Mouse (Mus musculus): ENCODE results near the gene St8sia1. TPM values are rescaled to one million over a fixed set of nuclear protein-coding genes. Genes with fewer than 3 reads are reported as not detected.

The St8sia1 gene
- polyA plus RNA-seq, 1 experiment from 2014 or later: 0.23 TPM

DNA sequence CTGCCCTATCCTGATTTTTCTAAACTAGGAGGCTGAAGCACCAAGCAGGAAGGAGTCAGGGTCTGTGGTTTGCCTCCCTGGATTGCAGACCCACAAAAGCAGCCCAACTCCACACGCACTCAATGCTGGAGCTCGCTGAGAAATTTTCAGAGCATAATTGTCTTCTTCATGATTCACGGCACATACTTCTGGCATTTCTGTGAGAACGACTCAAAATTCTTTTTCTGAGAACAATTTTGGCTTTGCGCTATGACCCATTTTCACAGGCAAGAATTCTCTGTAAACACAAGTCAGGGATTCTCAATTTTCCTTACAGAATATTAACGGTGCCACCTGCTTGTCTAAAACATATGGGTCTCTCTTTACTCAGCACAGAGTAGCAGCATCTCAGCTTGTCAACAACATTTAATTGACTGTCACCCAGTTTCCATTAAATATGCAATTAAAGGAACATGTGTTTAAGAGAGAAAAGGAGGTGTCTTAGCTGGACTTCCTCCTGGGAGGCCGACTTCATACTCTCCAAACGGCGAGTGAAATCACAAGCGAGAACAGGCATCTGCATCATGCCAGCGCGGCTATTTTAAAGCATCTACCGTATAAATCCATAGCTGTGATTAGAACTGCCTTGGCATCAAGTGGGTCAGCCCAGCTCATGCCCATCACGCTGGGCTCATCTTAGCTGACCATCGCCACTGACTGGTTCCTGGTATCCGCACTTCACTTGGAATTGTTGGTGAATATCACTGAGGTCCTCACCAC is 35.5 kb downstream of the St8sia1 start:
- no peaks in the 10 kb centered on the region for H3K9me3 ChIP-seq (ENCODE audit: control insufficient read depth, low read length)
- WGBS: 76% methylated on average over 16 of the region's 16 CpGs

DNA sequence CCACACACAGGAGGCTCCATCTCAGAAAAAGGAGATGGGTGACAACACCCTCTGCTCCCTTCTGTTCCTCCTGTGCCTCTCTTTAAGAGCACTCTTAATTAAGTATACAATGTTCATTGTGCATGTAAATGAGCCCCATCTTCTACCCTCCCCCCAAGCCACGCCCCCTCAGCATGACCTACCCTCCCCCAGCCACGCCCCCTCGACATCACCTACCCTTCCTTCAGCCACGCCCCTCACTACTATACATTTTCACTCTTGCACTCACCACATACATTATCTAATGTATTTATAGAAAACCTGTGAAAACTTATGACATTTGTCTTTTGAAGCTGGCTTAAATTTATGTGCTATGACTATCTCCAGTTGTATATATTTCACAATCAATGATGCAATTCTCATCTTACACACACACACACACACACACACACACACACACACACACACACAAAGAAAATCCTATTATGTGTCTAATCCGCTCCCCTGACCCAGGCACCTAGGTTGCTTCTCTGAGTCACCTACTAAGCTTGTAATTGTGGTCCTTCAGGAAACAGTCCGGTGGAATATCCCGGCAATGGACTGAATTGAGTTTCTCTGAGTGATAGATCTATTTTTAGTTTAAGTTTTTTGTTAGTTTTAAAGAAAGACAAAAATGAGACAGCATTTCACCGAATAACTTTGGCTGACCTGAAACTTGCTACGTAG is 37.2 kb downstream of the St8sia1 start:
- Histone ChIP-seq H3K9ac (ENCODE audit: low read length) (no peak overlapping the region), H3K36me3 (ENCODE audit: control insufficient read depth, insufficient read depth, low read length) (no peaks in the 10 kb centered on the region), H3K4me1 (replicated peaks; ENCODE audit: control insufficient read depth, insufficient read depth) (no peaks in the 10 kb centered on the region), H3K9me3 (ENCODE audit: control insufficient read depth, low read length) (no peaks in the 10 kb centered on the region), H3K27ac (replicated peaks) (no peak overlapping the region), H3K4me3 (ENCODE audit: low read depth, low read length) (no peak overlapping the region), H3K4me2 (replicated peaks; ENCODE audit: low read depth) (no peak overlapping the region), H3K27me3 (ENCODE audit: control insufficient read depth, insufficient read depth, low read length) (no peaks in the 10 kb centered on the region)
- WGBS: 81% methylated on average over 9 of the region's 9 CpGs
- no peak for ATAC-seq (ENCODE audit: low FRiP score, low TSS enrichment)
- TF ChIP-seq EP300 (optimal IDR thresholded peaks at IDR 0.05) (no peak), CTCF (IDR thresholded peaks at IDR 0.05; ENCODE audit: low read depth) (no peak)
- no peak for DNase-seq (ENCODE audit: low spot score)

More for the DNA sequence above, 35.5 kb downstream of the St8sia1 start:
- Histone ChIP-seq H3K4me3 (ENCODE audit: low read depth, low read length) (no peak overlapping the region), H3K27ac (replicated peaks) (no peak overlapping the region), H3K27me3 (ENCODE audit: control insufficient read depth, insufficient read depth, low read length) (no peaks in the 10 kb centered on the region), H3K9ac (ENCODE audit: low read length) (no peak overlapping the region), H3K4me2 (replicated peaks; ENCODE audit: low read depth) (no peak overlapping the region), H3K36me3 (ENCODE audit: control insufficient read depth, insufficient read depth, low read length) (no peaks in the 10 kb centered on the region), H3K4me1 (replicated peaks; ENCODE audit: control insufficient read depth, insufficient read depth) (no peaks in the 10 kb centered on the region)
- DNase-seq (ENCODE audit: low spot score) (no peak), ATAC-seq (ENCODE audit: low FRiP score, low TSS enrichment) (no peak)
- TF ChIP-seq CTCF (IDR thresholded peaks at IDR 0.05; ENCODE audit: low read depth) (no peak), EP300 (optimal IDR thresholded peaks at IDR 0.05) (no peak)

DNA sequence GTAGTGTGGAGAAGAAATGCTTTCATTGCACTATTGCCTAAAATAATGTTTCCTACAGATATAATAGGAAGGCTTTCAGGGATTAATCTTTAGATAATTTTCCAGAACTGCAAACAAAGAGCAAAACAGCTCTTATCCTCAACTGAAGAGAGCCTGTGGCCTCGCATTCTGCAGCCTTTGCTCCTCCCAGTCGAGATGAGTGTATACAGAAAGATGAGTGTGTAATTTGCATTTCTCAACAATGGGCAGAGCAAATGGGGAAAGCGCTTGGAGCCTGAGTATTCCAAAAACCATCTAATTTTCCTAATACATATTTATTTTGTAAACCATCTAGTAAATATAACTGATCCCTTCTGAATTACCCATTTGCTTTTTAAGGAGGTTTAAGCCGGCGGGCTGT is 38.3 kb downstream of the St8sia1 start:
- H3K27ac ChIP-seq (replicated peaks): no peak overlapping the region
- H3K27me3 ChIP-seq (ENCODE audit: control insufficient read depth, insufficient read depth, low read length): no peaks in the 10 kb centered on the region
- H3K4me1 ChIP-seq (replicated peaks; ENCODE audit: control insufficient read depth, insufficient read depth): no peaks in the 10 kb centered on the region
- no peak for TF ChIP-seq CTCF (IDR thresholded peaks at IDR 0.05; ENCODE audit: low read depth)
- TF ChIP-seq EP300 (optimal IDR thresholded peaks at IDR 0.05): no peak
- ATAC-seq (ENCODE audit: low FRiP score, low TSS enrichment): no peak
- no peak overlapping the region for H3K9ac ChIP-seq (ENCODE audit: low read length)
- no peak overlapping the region for H3K4me3 ChIP-seq (ENCODE audit: low read depth, low read length)
- H3K9me3 ChIP-seq (ENCODE audit: control insufficient read depth, low read length): no peaks in the 10 kb centered on the region
- H3K36me3 ChIP-seq (ENCODE audit: control insufficient read depth, insufficient read depth, low read length): no peaks in the 10 kb centered on the region
- no peak overlapping the region for H3K4me2 ChIP-seq (replicated peaks; ENCODE audit: low read depth)
- no peak for DNase-seq (ENCODE audit: low spot score)
- WGBS: 77% methylated on average over 5 of the region's 5 CpGs

DNA sequence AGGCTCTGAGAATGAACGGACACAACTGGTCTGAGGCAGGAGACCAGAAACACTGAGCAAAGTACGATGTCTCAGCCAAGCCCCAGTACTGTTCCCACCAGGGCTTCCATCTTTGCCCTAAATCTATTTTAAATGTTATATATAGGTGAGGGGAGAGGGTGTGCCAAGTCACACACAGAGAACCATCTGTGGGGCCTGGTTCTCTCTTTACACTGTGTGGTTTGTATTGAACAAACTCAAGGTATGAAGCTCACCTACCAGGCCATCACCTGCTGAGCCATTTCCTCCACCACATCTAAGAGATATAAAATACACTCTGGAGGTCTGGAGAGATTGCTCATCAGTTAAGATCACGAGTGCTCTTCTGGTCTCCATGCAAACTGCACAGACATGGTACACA is 38.9 kb downstream of the St8sia1 start:
- no peak overlapping the region for H3K9ac ChIP-seq (ENCODE audit: low read length)
- 89% methylated on average over 3 of the region's 3 CpGs for WGBS

DNA sequence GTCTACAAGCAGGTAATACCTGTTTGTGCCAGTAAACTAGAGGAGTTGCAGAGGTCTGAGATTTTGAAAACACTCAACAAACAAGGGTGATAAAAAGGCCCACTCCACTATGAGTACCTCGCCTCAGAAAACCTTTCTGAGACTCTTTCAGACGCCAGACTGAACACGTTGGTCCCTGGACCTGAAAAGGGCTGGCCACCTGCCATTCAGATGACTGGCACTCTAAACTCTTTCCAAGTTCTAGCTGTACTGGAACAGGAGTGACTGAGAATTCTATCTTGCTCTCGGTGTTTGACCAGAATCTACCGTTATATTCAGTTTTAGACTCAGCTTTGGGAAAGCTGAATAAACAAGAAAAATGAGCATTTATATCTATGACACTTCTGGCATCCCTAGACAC is 43.4 kb downstream of the St8sia1 start:
- no peak overlapping the region for H3K4me3 ChIP-seq (ENCODE audit: low read depth, low read length)
- no peaks in the 10 kb centered on the region for H3K4me1 ChIP-seq (replicated peaks; ENCODE audit: control insufficient read depth, insufficient read depth)
- no peaks in the 10 kb centered on the region for H3K9me3 ChIP-seq (ENCODE audit: control insufficient read depth, low read length)
- H3K27ac ChIP-seq (replicated peaks): no peak overlapping the region
- TF ChIP-seq CTCF (IDR thresholded peaks at IDR 0.05; ENCODE audit: low read depth): no peak
- TF ChIP-seq EP300 (optimal IDR thresholded peaks at IDR 0.05): no peak
- no peak overlapping the region for H3K4me2 ChIP-seq (replicated peaks; ENCODE audit: low read depth)
- H3K36me3 ChIP-seq (ENCODE audit: control insufficient read depth, insufficient read depth, low read length): no peaks in the 10 kb centered on the region
- no peaks in the 10 kb centered on the region for H3K27me3 ChIP-seq (ENCODE audit: control insufficient read depth, insufficient read depth, low read length)
- H3K9ac ChIP-seq (ENCODE audit: low read length): no peak overlapping the region
- 50% methylated on average over 5 of the region's 5 CpGs for WGBS
- ATAC-seq (ENCODE audit: low FRiP score, low TSS enrichment) (no peak), DNase-seq (ENCODE audit: low spot score) (no peak)

More for the DNA sequence above, 38.9 kb downstream of the St8sia1 start:
- no peak overlapping the region for H3K27ac ChIP-seq (replicated peaks)
- TF ChIP-seq EP300 (optimal IDR thresholded peaks at IDR 0.05) (no peak), CTCF (IDR thresholded peaks at IDR 0.05; ENCODE audit: low read depth) (no peak)
- H3K4me2 ChIP-seq (replicated peaks; ENCODE audit: low read depth): no peak overlapping the region
- no peaks in the 10 kb centered on the region for H3K4me1 ChIP-seq (replicated peaks; ENCODE audit: control insufficient read depth, insufficient read depth)
- no peaks in the 10 kb centered on the region for H3K9me3 ChIP-seq (ENCODE audit: control insufficient read depth, low read length)
- H3K4me3 ChIP-seq (ENCODE audit: low read depth, low read length): no peak overlapping the region
- DNase-seq (ENCODE audit: low spot score) (no peak), ATAC-seq (ENCODE audit: low FRiP score, low TSS enrichment) (no peak)
- no peaks in the 10 kb centered on the region for H3K27me3 ChIP-seq (ENCODE audit: control insufficient read depth, insufficient read depth, low read length)
- H3K36me3 ChIP-seq (ENCODE audit: control insufficient read depth, insufficient read depth, low read length): no peaks in the 10 kb centered on the region

DNA sequence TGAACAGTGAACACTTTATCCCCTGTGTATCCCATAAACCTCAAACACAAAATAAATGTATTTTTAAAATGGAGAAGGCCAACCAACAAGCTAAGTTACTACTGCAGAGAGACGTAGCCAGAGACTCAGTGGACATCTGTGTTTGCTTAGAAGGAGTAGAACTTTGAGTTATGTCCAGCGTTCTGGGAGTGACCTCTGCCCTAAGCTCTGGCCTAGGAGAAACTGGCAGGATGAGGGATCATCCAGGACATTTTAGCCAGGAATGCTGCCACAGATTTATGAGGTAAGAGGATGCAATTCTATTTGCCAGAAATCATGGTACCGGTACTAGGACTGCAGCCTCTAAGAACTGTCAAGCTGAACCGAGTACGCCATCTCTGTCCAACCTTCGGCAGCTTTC is 45.6 kb downstream of the St8sia1 start:
- TF ChIP-seq EP300 (optimal IDR thresholded peaks at IDR 0.05): no peak
- no peak for TF ChIP-seq CTCF (IDR thresholded peaks at IDR 0.05; ENCODE audit: low read depth)
- H3K27me3 ChIP-seq (ENCODE audit: control insufficient read depth, insufficient read depth, low read length): no peaks in the 10 kb centered on the region
- no peak overlapping the region for H3K4me3 ChIP-seq (ENCODE audit: low read depth, low read length)
- no peak overlapping the region for H3K9ac ChIP-seq (ENCODE audit: low read length)
- no peak for DNase-seq (ENCODE audit: low spot score)
- 60% methylated on average over 6 of the region's 6 CpGs for WGBS
- H3K4me1 ChIP-seq (replicated peaks; ENCODE audit: control insufficient read depth, insufficient read depth): no peaks in the 10 kb centered on the region
- no peak overlapping the region for H3K4me2 ChIP-seq (replicated peaks; ENCODE audit: low read depth)
- no peaks in the 10 kb centered on the region for H3K36me3 ChIP-seq (ENCODE audit: control insufficient read depth, insufficient read depth, low read length)
- H3K27ac ChIP-seq (replicated peaks): no peak overlapping the region
- no peaks in the 10 kb centered on the region for H3K9me3 ChIP-seq (ENCODE audit: control insufficient read depth, low read length)
- no peak for ATAC-seq (ENCODE audit: low FRiP score, low TSS enrichment)

All from stomach, postnatal 0 days (tissue).